Comparison of ENCODE assay signal across 21 mouse cellular contexts in genomic region chr1:89496204-89496603, GRCm38 (mm10).
"Had no signal": no experiment of that assay in that cellular context is flagged by ENCODE, and none has a peak within 500 bp of the region (broad histone marks: within the 10 kb centered on the region; RNA-seq: fewer than 3 reads in every experiment).

No protein-coding gene starts in this region.

- ATAC-seq: lung, postnatal 0 days; midbrain, embryonic 16.5 days had no signal

- H3K36me3 ChIP-seq: liver, embryonic 15.5 days; lung, embryonic 15.5 days; midbrain, embryonic 12.5 days; neural tube, embryonic 13.5 days; neural tube, embryonic 15.5 days had no signal

- H3K27ac ChIP-seq: liver, embryonic 15.5 days; lung, embryonic 15.5 days; macrophage; midbrain, embryonic 12.5 days; neural tube, embryonic 13.5 days; neural tube, embryonic 15.5 days had no signal

- H3K9me3 ChIP-seq: liver, embryonic 15.5 days; lung, embryonic 15.5 days; megakaryocyte, embryonic 14.5 days; midbrain, embryonic 12.5 days; neural tube, embryonic 13.5 days; neural tube, embryonic 15.5 days had no signal

- H3K9ac ChIP-seq: liver, embryonic 15.5 days; lung, embryonic 15.5 days; midbrain, embryonic 12.5 days; neural tube, embryonic 13.5 days; neural tube, embryonic 15.5 days had no signal

- DNase-seq: lung, adult 2 months; lung, postnatal 14 days; lung, postnatal 36 days; midbrain, embryonic 14.5 days; retina, postnatal 1 day; right cerebral cortex, adult 18-20 months; right cerebral cortex, postnatal 25 days; right cerebral cortex, postnatal 4 days; spleen, adult 18-20 months; thymus, adult 18-20 months; thymus, postnatal 14 days; thymus, postnatal 36 days had no signal

- H3K4me2 ChIP-seq: liver, embryonic 15.5 days; lung, embryonic 15.5 days; midbrain, embryonic 12.5 days; neural tube, embryonic 13.5 days; neural tube, embryonic 15.5 days had no signal

- H3K27me3 ChIP-seq: liver, embryonic 15.5 days; lung, embryonic 15.5 days; midbrain, embryonic 12.5 days; neural tube, embryonic 13.5 days; neural tube, embryonic 15.5 days had no signal

- H3K4me1 ChIP-seq: megakaryocyte, embryonic 14.5 days had no signal

- H3K4me3 ChIP-seq: liver, embryonic 15.5 days; lung, embryonic 15.5 days; megakaryocyte, embryonic 14.5 days; midbrain, embryonic 12.5 days; neural tube, embryonic 13.5 days; neural tube, embryonic 15.5 days had no signal
